Mouse (Mus musculus): ENCODE results near the gene Tktl1. TPM values are rescaled to one million over a fixed set of nuclear protein-coding genes. Genes with fewer than 3 reads are reported as not detected.

Gene Tktl1
- polyA plus RNA-seq, 1 experiment from 2014 or later = not detected

Other genes starting within 250 kb of the Tktl1 start
- gene Renbp, start 246.4 kb upstream of the Tktl1 start, polyA plus RNA-seq (2015; fragmentation: Nextera tagmentation; extraction: Ambion mirVana) = 17.5 TPM in 2 replicates
- gene Hcfc1, start 210.9 kb upstream of the Tktl1 start, polyA plus RNA-seq (2015; fragmentation: Nextera tagmentation; extraction: Ambion mirVana) = 34.9 and 38.5 TPM in 2 replicates
- gene Irak1, start 153.3 kb upstream of the Tktl1 start, polyA plus RNA-seq (2015; fragmentation: Nextera tagmentation; extraction: Ambion mirVana) = 25.0 and 27.7 TPM in 2 replicates
- not detected in 2 replicates for gene Opn1mw, start 49.8 kb upstream of the Tktl1 start, polyA plus RNA-seq (2015; fragmentation: Nextera tagmentation; extraction: Ambion mirVana)
- gene Mecp2, start 41.9 kb upstream of the Tktl1 start, polyA plus RNA-seq (2015; fragmentation: Nextera tagmentation; extraction: Ambion mirVana) = 6.2 and 6.8 TPM in 2 replicates
- gene Tex28, start 9.4 kb upstream of the Tktl1 start, polyA plus RNA-seq (2015; fragmentation: Nextera tagmentation; extraction: Ambion mirVana) = not detected in 2 replicates
- gene Flna, start 72.6 kb downstream of the Tktl1 start, polyA plus RNA-seq (2015; fragmentation: Nextera tagmentation; extraction: Ambion mirVana) = 38.9 and 43.6 TPM in 2 replicates
- 11.5 and 11.8 TPM in 2 replicates for gene Emd, start 77.4 kb downstream of the Tktl1 start, polyA plus RNA-seq (2015; fragmentation: Nextera tagmentation; extraction: Ambion mirVana)
- 609 and 656 TPM in 2 replicates for gene Rpl10, start 93.6 kb downstream of the Tktl1 start, polyA plus RNA-seq (2015; fragmentation: Nextera tagmentation; extraction: Ambion mirVana)
- gene Taz, start 104.7 kb downstream of the Tktl1 start, polyA plus RNA-seq (2015; fragmentation: Nextera tagmentation; extraction: Ambion mirVana) = 25.4 and 30.8 TPM in 2 replicates
- gene Dnase1l1, start 105.1 kb downstream of the Tktl1 start, polyA plus RNA-seq (2015; fragmentation: Nextera tagmentation; extraction: Ambion mirVana) = 21.0 and 22.1 TPM in 2 replicates
- 69.8 and 72.1 TPM in 2 replicates for gene Atp6ap1, start 119.8 kb downstream of the Tktl1 start, polyA plus RNA-seq (2015; fragmentation: Nextera tagmentation; extraction: Ambion mirVana)
- gene Gdi1, start 127.7 kb downstream of the Tktl1 start, polyA plus RNA-seq (2015; fragmentation: Nextera tagmentation; extraction: Ambion mirVana) = 45.7 and 49.2 TPM in 2 replicates
- 37.8 and 42.6 TPM in 2 replicates for gene Fam50a, start 135.8 kb downstream of the Tktl1 start, polyA plus RNA-seq (2015; fragmentation: Nextera tagmentation; extraction: Ambion mirVana)
- 1.2 and 1.3 TPM in 2 replicates for gene Plxna3, start 151.8 kb downstream of the Tktl1 start, polyA plus RNA-seq (2015; fragmentation: Nextera tagmentation; extraction: Ambion mirVana)
- 62.2 and 71.7 TPM in 2 replicates for gene Lage3, start 176.4 kb downstream of the Tktl1 start, polyA plus RNA-seq (2015; fragmentation: Nextera tagmentation; extraction: Ambion mirVana)
- 39.8 and 47.2 TPM in 2 replicates for gene Ubl4a, start 196.0 kb downstream of the Tktl1 start, polyA plus RNA-seq (2015; fragmentation: Nextera tagmentation; extraction: Ambion mirVana)
- 8.2 and 8.4 TPM in 2 replicates for gene Slc10a3, start 196.1 kb downstream of the Tktl1 start, polyA plus RNA-seq (2015; fragmentation: Nextera tagmentation; extraction: Ambion mirVana)
- 8.6 and 9.6 TPM in 2 replicates for gene Fam3a, start 216.0 kb downstream of the Tktl1 start, polyA plus RNA-seq (2015; fragmentation: Nextera tagmentation; extraction: Ambion mirVana)
- 20.2 and 22.3 TPM in 2 replicates for gene Ikbkg, start 216.0 kb downstream of the Tktl1 start, polyA plus RNA-seq (2015; fragmentation: Nextera tagmentation; extraction: Ambion mirVana)

Measured in liver, embryonic 13.5 days (tissue).